Mouse (Mus musculus): ENCODE data around the gene Gm128.

Gm128 gene

DNA sequence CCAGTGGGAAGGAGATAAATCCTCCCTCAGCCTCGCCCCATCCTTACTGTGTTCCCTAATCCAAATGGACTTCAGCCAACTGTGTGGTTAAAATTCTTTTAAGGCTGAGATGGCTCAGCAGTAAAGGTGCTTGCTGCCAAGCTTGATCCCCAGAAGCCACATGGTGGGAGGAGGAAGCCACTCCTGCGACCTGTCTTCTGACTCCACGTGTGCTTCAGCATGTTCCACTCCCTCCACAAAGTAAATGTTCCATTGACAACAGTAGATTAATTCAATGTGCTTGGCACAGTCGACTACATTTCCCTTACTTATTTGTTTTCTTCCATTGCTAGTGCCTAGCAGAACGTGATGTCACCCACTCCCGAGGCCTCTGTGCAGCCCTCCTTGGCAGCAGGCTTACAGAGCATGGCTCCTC is 46.7 kb downstream of the Gm128 start:
- DNase-seq (ENCODE audit: low spot score), result no peak
